Mouse (Mus musculus): Measurements from ENCODE around the gene Slc5a12. TPM values are rescaled to one million over a fixed set of nuclear protein-coding genes. Genes with fewer than 3 reads are reported as not detected.

The Slc5a12 gene
- polyA plus RNA-seq, 1 experiment from 2014 or later, result not detected

GRCm38 (mm10) chr2:110663329-110663728, 66.2 kb downstream of the Slc5a12 start:
- no peaks in the 10 kb centered on the region for H3K36me3 ChIP-seq (ENCODE audit: control insufficient read depth, insufficient read depth, low read length)
- H3K9me3 ChIP-seq (ENCODE audit: control insufficient read depth, low read length), result no peaks in the 10 kb centered on the region
- no peak overlapping the region for H3K4me2 ChIP-seq (ENCODE audit: low read depth, low read length)
- no peak overlapping the region for H3K27ac ChIP-seq (ENCODE audit: low read length)
- H3K4me3 ChIP-seq (ENCODE audit: low read length), result no peak overlapping the region
- no peak for ATAC-seq (ENCODE audit: low read depth)
- WGBS, result 38% methylated on average over 4 of the region's 4 CpGs
- H3K4me1 ChIP-seq (replicated peaks; ENCODE audit: control insufficient read depth, insufficient read depth, low read length), result no peaks in the 10 kb centered on the region
- no peaks in the 10 kb centered on the region for H3K27me3 ChIP-seq (ENCODE audit: control insufficient read depth, insufficient read depth, low read depth, low read length)
- H3K9ac ChIP-seq (ENCODE audit: low read length), result no peak overlapping the region

GRCm38 (mm10) chr2:110671071-110671624, 74.0 kb downstream of the Slc5a12 start:
- Histone ChIP-seq H3K4me1 (replicated peaks; ENCODE audit: control insufficient read depth, insufficient read depth, low read length) (no peaks in the 10 kb centered on the region), H3K9ac (ENCODE audit: low read length) (no peak overlapping the region), H3K36me3 (ENCODE audit: control insufficient read depth, insufficient read depth, low read length) (no peaks in the 10 kb centered on the region), H3K27ac (ENCODE audit: low read length) (no peak overlapping the region), H3K9me3 (ENCODE audit: control insufficient read depth, low read length) (no peaks in the 10 kb centered on the region), H3K4me2 (ENCODE audit: low read depth, low read length) (no peak overlapping the region), H3K4me3 (ENCODE audit: low read length) (no peak overlapping the region), H3K27me3 (ENCODE audit: control insufficient read depth, insufficient read depth, low read depth, low read length) (no peaks in the 10 kb centered on the region)
- WGBS, result 60% methylated on average over 2 of the region's 2 CpGs
- no peak for ATAC-seq (ENCODE audit: low read depth)

Other genes with a start within 250 kb of the Slc5a12 start
- 61.2 and 65.2 TPM in 2 replicates for gene Fibin, start 234.1 kb upstream of the Slc5a12 start, polyA plus RNA-seq (2015; fragmentation: Nextera tagmentation; extraction: Ambion mirVana)
- not detected in 2 replicates for gene Muc15, start 124.0 kb downstream of the Slc5a12 start, polyA plus RNA-seq (2015; fragmentation: Nextera tagmentation; extraction: Ambion mirVana)

Measured in lung, embryonic 16.5 days (tissue).